Mouse (Mus musculus) retina, embryonic 14.5 days (tissue): Measurements from ENCODE around the gene Insm1.

Experiments
- DNase-seq: peaks from one replicate; pipeline ENCODE4 v3.0.0-alpha.2; 2015; ENCODE audit warnings: low spot score

Gene Insm1

GRCm38 (mm10) chr2:146262966-146263365, 41.2 kb downstream of the Insm1 start:
- no peak for DNase-seq

- DNase-seq, result no peak
Measured at GRCm38 (mm10) chr2:146265045-146265444, 43.3 kb downstream of the Insm1 start.

- DNase-seq, result no peak
Measured at GRCm38 (mm10) chr2:146266539-146266938, 44.8 kb downstream of the Insm1 start.
